Mouse (Mus musculus): ENCODE data around the gene Mtmr4. TPM values are rescaled to one million over a fixed set of nuclear protein-coding genes. Genes with fewer than 3 reads are reported as not detected.

Gene Mtmr4
- 10 to 100 TPM; 82.6 to 90.3 TPM for total RNA-seq (2021)

- intact Hi-C loops (cut with DNase I), result no loop called here
- DNase-seq (ENCODE audit: extremely low spot score in 1 of 2, low spot score in 2 of 2), result peak; percentile 100
These were observed at the start of gene Mtmr4 for GRCm38 (mm10) chr11:87591526-87592353. Gene Mtmr4 (plus strand): TSS chr11:87592162.

GRCm38 (mm10) chr11:87542285-87542684, 49.7 kb upstream of the Mtmr4 start:
- intact Hi-C loops (cut with DNase I), result no loop called here
- DNase-seq (ENCODE audit: extremely low spot score in 1 of 2, low spot score in 2 of 2), result no peak

GRCm38 (mm10) chr11:87542906-87543305, 49.1 kb upstream of the Mtmr4 start:
- no peak for DNase-seq (ENCODE audit: extremely low spot score in 1 of 2, low spot score in 2 of 2)
- intact Hi-C loops (cut with DNase I), result no loop called here

- intact Hi-C loops (cut with DNase I), result no loop called here
- no peak for DNase-seq (ENCODE audit: extremely low spot score in 1 of 2, low spot score in 2 of 2)
These were observed 38.6 kb upstream of the Mtmr4 start for GRCm38 (mm10) chr11:87553342-87553741.

- intact Hi-C loops (cut with DNase I), result no loop called here
- peak in 1 of 2 experiments; percentile 63 for DNase-seq (ENCODE audit: extremely low spot score in 1 of 2, low spot score in 2 of 2)
These were observed 37.6 kb upstream of the Mtmr4 start for GRCm38 (mm10) chr11:87554386-87554785.

GRCm38 (mm10) chr11:87555106-87555703, 36.8 kb upstream of the Mtmr4 start:
- intact Hi-C loops (cut with DNase I), result no loop called here
- no peak for DNase-seq (ENCODE audit: extremely low spot score in 1 of 2, low spot score in 2 of 2)

GRCm38 (mm10) chr11:87561208-87561607, 30.8 kb upstream of the Mtmr4 start:
- intact Hi-C loops (cut with DNase I), result no loop called here
- no peak for DNase-seq (ENCODE audit: extremely low spot score in 1 of 2, low spot score in 2 of 2)

GRCm38 (mm10) chr11:87566501-87566900, 25.5 kb upstream of the Mtmr4 start, which contains the start of gene Gm11492:
Gene Gm11492 (plus strand): TSS chr11:87566653.
- intact Hi-C loops (cut with DNase I), result no loop called here
- DNase-seq (ENCODE audit: extremely low spot score in 1 of 2, low spot score in 2 of 2), result no peak

- intact Hi-C loops (cut with DNase I), result no loop called here
- no peak for DNase-seq (ENCODE audit: extremely low spot score in 1 of 2, low spot score in 2 of 2)
These were observed 23.6 kb upstream of the Mtmr4 start, which contains the start of gene Sept4 for GRCm38 (mm10) chr11:87568255-87568953. Gene Sept4 (plus strand): TSS chr11:87568903.

GRCm38 (mm10) chr11:87570743-87571142, 21.2 kb upstream of the Mtmr4 start:
- intact Hi-C loops (cut with DNase I), result no loop called here
- no peak for DNase-seq (ENCODE audit: extremely low spot score in 1 of 2, low spot score in 2 of 2)

- intact Hi-C loops (cut with DNase I), result no loop called here
These were observed 20.5 kb upstream of the Mtmr4 start for GRCm38 (mm10) chr11:87571361-87571950.

GRCm38 (mm10) chr11:87573751-87574150, 18.2 kb upstream of the Mtmr4 start:
- DNase-seq (ENCODE audit: extremely low spot score in 1 of 2, low spot score in 2 of 2), result no peak
- intact Hi-C loops (cut with DNase I), result no loop called here

More at GRCm38 (mm10) chr11:87571361-87571950, 20.5 kb upstream of the Mtmr4 start:
- no peak for DNase-seq (ENCODE audit: extremely low spot score in 1 of 2, low spot score in 2 of 2)

GRCm38 (mm10) chr11:87574520-87575180, 17.3 kb upstream of the Mtmr4 start:
- peak in 1 of 2 experiments; percentile 11 for DNase-seq (ENCODE audit: extremely low spot score in 1 of 2, low spot score in 2 of 2)
- intact Hi-C loops (cut with DNase I), result no loop called here

GRCm38 (mm10) chr11:87577601-87578248, 14.2 kb upstream of the Mtmr4 start:
- intact Hi-C loops (cut with DNase I), result no loop called here
- no peak for DNase-seq (ENCODE audit: extremely low spot score in 1 of 2, low spot score in 2 of 2)

- DNase-seq (ENCODE audit: extremely low spot score in 1 of 2, low spot score in 2 of 2), result peak in 1 of 2 experiments; percentile 86
- intact Hi-C loops (cut with DNase I), result no loop called here
These were observed 13.6 kb upstream of the Mtmr4 start for GRCm38 (mm10) chr11:87578249-87578962.

- intact Hi-C loops (cut with DNase I), result no loop called here
- DNase-seq (ENCODE audit: extremely low spot score in 1 of 2, low spot score in 2 of 2), result peak in 1 of 2 experiments; percentile 79
These were observed 12.9 kb upstream of the Mtmr4 start for GRCm38 (mm10) chr11:87578963-87579601.

GRCm38 (mm10) chr11:87579713-87580112, 12.2 kb upstream of the Mtmr4 start:
- no peak for DNase-seq (ENCODE audit: extremely low spot score in 1 of 2, low spot score in 2 of 2)
- intact Hi-C loops (cut with DNase I), result no loop called here
